Mouse (Mus musculus): ENCODE results near the gene Cd276.

- no peak for TF ChIP-seq EP300 (IDR thresholded peaks at IDR 0.05; ENCODE audit: insufficient read depth, low read depth, low read length)
- no peak for TF ChIP-seq CTCF (IDR thresholded peaks at IDR 0.05; ENCODE audit: low read depth, low read length)
These were observed 4.3 kb downstream of the Cd276 start for GRCm38 (mm10) chr9:58550928-58551327.

Data from ES-Bruce4 (cell line).